Mouse (Mus musculus) E14TG2a.4 (cell line): ENCODE measurements at regions not wholly inside any gene's neighbourhood (a gene's known extent, or its start where the extent isn't known, plus 50 kb on each side); places are given as distances from the start of the nearest gene placed in this dataset.

Experiments used
- CTCF ChIP-seq: conservative IDR thresholded peaks from 2 replicates; pipeline ENCODE4 v1.5.1; 2014; ENCODE audit warnings: low read length
- NANOG ChIP-seq: IDR thresholded peaks from 2 replicates; pipeline ENCODE4 v1.6.1; 2014; ENCODE audit warnings: borderline replicate concordance, low read length, mixed read lengths

- no peak for TF ChIP-seq CTCF
- TF ChIP-seq NANOG = no peak
Measured at GRCm38 (mm10) chr6:14094907-14095306, 223.6 kb upstream of the 2610001J05Rik start.
